Comparison of ENCODE assay signal across 12 mouse cellular contexts in the genomic region with DNA sequence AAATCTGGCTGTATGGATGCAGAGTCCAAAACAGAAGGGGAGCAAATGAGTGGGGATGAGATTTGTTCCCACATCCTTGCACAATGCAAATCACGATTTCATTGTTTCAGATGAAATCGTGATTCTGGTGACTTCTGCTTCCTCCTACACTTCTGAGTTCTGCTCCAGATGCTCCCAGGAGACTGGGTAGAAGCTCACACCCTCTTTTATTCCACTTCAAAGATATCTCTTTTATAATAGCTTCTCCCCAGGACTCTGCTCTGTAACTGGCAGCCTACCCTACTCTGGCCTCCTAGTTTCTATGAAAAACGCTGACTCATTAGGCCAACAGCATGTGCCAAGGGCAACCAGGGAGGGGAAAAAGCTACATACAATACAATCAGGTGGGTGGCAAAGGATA. TPM values are rescaled to one million over a fixed set of nuclear protein-coding genes. Genes with fewer than 3 reads are reported as not detected.
DNase-seq lines count a peak whose midpoint lies in the region; ATAC-seq and TF ChIP-seq lines count a peak whose summit lies in the region.
"Had no signal": no experiment of that assay in that cellular context is flagged by ENCODE, and none has a peak within 500 bp of the region (broad histone marks: within the 10 kb centered on the region; RNA-seq: fewer than 3 reads in every experiment).

No protein-coding gene starts in this region.

- H3K27me3 ChIP-seq in liver, adult 2 months (ENCODE audit: control insufficient read depth, insufficient read depth, low read length) = no peaks in the 10 kb centered on the region
- no peaks in the 10 kb centered on the region for H3K27me3 ChIP-seq in intestine, embryonic 16.5 days (replicated peaks; ENCODE audit: control insufficient read depth, insufficient read depth, low read length)
- H3K27me3 ChIP-seq in liver, embryonic 11.5 days (replicated peaks; ENCODE audit: control insufficient read depth, insufficient read depth, low read length) = no peaks in the 10 kb centered on the region
- H3K27me3 ChIP-seq: liver, embryonic 13.5 days; megakaryocyte, embryonic 14.5 days had no signal

- H3K9ac ChIP-seq in liver, adult 2 months (ENCODE audit: low read depth, low read length) = peak overlapping the region; percentile 35
- H3K9ac ChIP-seq in intestine, embryonic 16.5 days (ENCODE audit: low read depth, low read length) = no peak overlapping the region
- no peak overlapping the region for H3K9ac ChIP-seq in liver, embryonic 11.5 days (ENCODE audit: low read depth, low read length)
- H3K9ac ChIP-seq: liver, embryonic 13.5 days had no signal

- peak overlapping the region; percentile 83 for H3K27ac ChIP-seq in liver, adult 2 months (replicated peaks; ENCODE audit: insufficient read depth, low read depth, low read length)
- H3K27ac ChIP-seq in intestine, embryonic 16.5 days (ENCODE audit: low read length) = no peak overlapping the region
- peak overlapping the region; percentile 88 for H3K27ac ChIP-seq in olfactory bulb, adult 2 months (ENCODE audit: insufficient read depth, low read depth, low read length)
- H3K27ac ChIP-seq in liver, embryonic 11.5 days (ENCODE audit: low read depth, low read length) = no peak overlapping the region
- H3K27ac ChIP-seq: liver, embryonic 13.5 days had no signal

- peaks cover 69% of the 10 kb centered on the region for H3K36me3 ChIP-seq in liver, adult 2 months (ENCODE audit: control insufficient read depth, insufficient read depth, low read length)
- H3K36me3 ChIP-seq in intestine, embryonic 16.5 days (ENCODE audit: control insufficient read depth, insufficient read depth, low read length) = no peaks in the 10 kb centered on the region
- H3K36me3 ChIP-seq in liver, embryonic 11.5 days (ENCODE audit: control insufficient read depth, insufficient read depth, low read length) = no peaks in the 10 kb centered on the region
- H3K36me3 ChIP-seq: liver, embryonic 13.5 days had no signal

- TF ChIP-seq POLR2A in liver, adult 2 months (IDR thresholded peaks at IDR 0.05; ENCODE audit: extremely low read depth, insufficient read depth, low read length) = no peak
- no peak for TF ChIP-seq POLR2A in olfactory bulb, adult 2 months (IDR thresholded peaks at IDR 0.05; ENCODE audit: insufficient read depth, low read depth, low read length)

- H3K4me3 ChIP-seq in liver, adult 2 months (ENCODE audit: insufficient read depth, low read depth, low read length) = no peak overlapping the region
- H3K4me3 ChIP-seq in intestine, embryonic 16.5 days (ENCODE audit: low read length) = no peak overlapping the region
- no peak overlapping the region for H3K4me3 ChIP-seq in olfactory bulb, adult 2 months (ENCODE audit: insufficient read depth, low read depth, low read length)
- H3K4me3 ChIP-seq in liver, embryonic 11.5 days (ENCODE audit: low read depth, low read length) = no peak overlapping the region
- H3K4me3 ChIP-seq: liver, embryonic 13.5 days; megakaryocyte, embryonic 14.5 days had no signal

- no peak for TF ChIP-seq CTCF in liver, adult 2 months (IDR thresholded peaks at IDR 0.05; ENCODE audit: low read depth, low read length)
- no peak for TF ChIP-seq CTCF in olfactory bulb, adult 2 months (IDR thresholded peaks at IDR 0.05; ENCODE audit: insufficient read depth, low read depth, low read length)

- WGBS in liver, adult 2 months = 37% methylated on average over 3 of the region's 3 CpGs
- WGBS in intestine, embryonic 16.5 days = 77% methylated on average over 3 of the region's 3 CpGs
- WGBS in olfactory bulb, adult 2 months = 32% methylated on average over 3 of the region's 3 CpGs
- 81% methylated on average over 3 of the region's 3 CpGs for WGBS in liver, embryonic 11.5 days

- no peak overlapping the region for H3K4me2 ChIP-seq in intestine, embryonic 16.5 days (ENCODE audit: low read depth, low read length)
- H3K4me2 ChIP-seq in liver, embryonic 11.5 days = no peak overlapping the region
- H3K4me2 ChIP-seq: liver, embryonic 13.5 days had no signal

- H3K79me2 ChIP-seq in liver, adult 2 months (ENCODE audit: control insufficient read depth, insufficient read depth, low read length) = peaks cover 2% of the 10 kb centered on the region; the same call in 1 of the 2 replicates

- H3K9me3 ChIP-seq in intestine, embryonic 16.5 days (ENCODE audit: control insufficient read depth, low read length) = no peaks in the 10 kb centered on the region
- H3K9me3 ChIP-seq in liver, embryonic 11.5 days (ENCODE audit: control insufficient read depth, low read length) = no peaks in the 10 kb centered on the region
- H3K9me3 ChIP-seq: liver, embryonic 13.5 days had no signal

- peaks cover 37% of the 10 kb centered on the region for H3K4me1 ChIP-seq in liver, adult 2 months (ENCODE audit: control insufficient read depth, insufficient read depth, low read length)
- H3K4me1 ChIP-seq in intestine, embryonic 16.5 days (ENCODE audit: control insufficient read depth, insufficient read depth, low read length) = no peaks in the 10 kb centered on the region
- H3K4me1 ChIP-seq in olfactory bulb, adult 2 months (ENCODE audit: control insufficient read depth, insufficient read depth, low read length) = peaks cover 6% of the 10 kb centered on the region; the same call in 1 of the 2 replicates
- H3K4me1 ChIP-seq in liver, embryonic 11.5 days (replicated peaks; ENCODE audit: control insufficient read depth, insufficient read depth, low read length) = no peaks in the 10 kb centered on the region
- H3K4me1 ChIP-seq: liver, embryonic 13.5 days; megakaryocyte, embryonic 14.5 days had no signal

- DNase-seq in frontal cortex, postnatal 10 days (ENCODE audit: low spot score in 2 of 2) = no peak
- DNase-seq in liver, adult 2 months (ENCODE audit: extremely low read depth, low read depth, low spot score) = peak; percentile 80
- no peak for DNase-seq in liver
- DNase-seq in liver, embryonic 11.5 days (ENCODE audit: low spot score) = no peak
- DNase-seq: liver, embryonic 13.5 days had no signal

- ATAC-seq in frontal cortex, adult (ENCODE audit: low TSS enrichment) = peak; percentile 98
- peak; percentile 81 for ATAC-seq in intestine, embryonic 16.5 days
- ATAC-seq in liver, embryonic 11.5 days (replicated peaks; ENCODE audit: low FRiP score) = no peak
- ATAC-seq in activated CD4-positive, CD25-positive, alpha-beta regulatory T cell, adult 4 months = no peak
- ATAC-seq: inflammation-experienced regulatory T-cells, adult 6 months had no signal

RNA-seq across cellular contexts. Expression of a gene that starts 6.2 kb away (rescaled TPM):
- 493 and 530 TPM in 2 replicates for total RNA-seq in liver, adult 2 months (2014; rRNA removed)
- polyA plus RNA-seq in liver, adult 2 months (2012; rRNA removed) = 222 and 270 TPM in 2 replicates
- polyA plus RNA-seq in intestine, embryonic 16.5 days (2015; fragmentation: Nextera tagmentation; extraction: Ambion mirVana) = 0.13 and 0.43 TPM in 2 replicates
- not detected in 2 replicates for polyA plus RNA-seq in olfactory bulb, adult 2 months (2012; ENCODE audit: insufficient read depth, insufficient read length, low replicate concordance, missing spikeins)
- not detected in 2 replicates for polyA plus RNA-seq in liver, embryonic 11.5 days (2014; fragmentation: Nextera tagmentation; extraction: Ambion mirVana)
- not detected for polyA plus RNA-seq in activated CD4-positive, CD25-positive, alpha-beta regulatory T cell, adult 4 months (2017; shearing (Covaris generic))
- polyA plus RNA-seq: brain, embryonic 14.5 days; inflammation-experienced regulatory T-cells, adult 6 months had no signal

RNA-seq across cellular contexts. Expression of a gene that starts 43.9 kb away (rescaled TPM):
- 135 and 161 TPM in 2 replicates for total RNA-seq in liver, adult 2 months (2014; rRNA removed)
- 80.8 and 82.7 TPM in 2 replicates for polyA plus RNA-seq in liver, adult 2 months (2012; rRNA removed)
- polyA plus RNA-seq in intestine, embryonic 16.5 days (2015; fragmentation: Nextera tagmentation; extraction: Ambion mirVana) = 4.3 and 4.5 TPM in 2 replicates
- polyA plus RNA-seq in olfactory bulb, adult 2 months (2012; ENCODE audit: insufficient read depth, insufficient read length, low replicate concordance, missing spikeins) = not detected in 2 replicates
- not detected in 2 replicates for polyA plus RNA-seq in liver, embryonic 11.5 days (2014; fragmentation: Nextera tagmentation; extraction: Ambion mirVana)
- not detected for polyA plus RNA-seq in activated CD4-positive, CD25-positive, alpha-beta regulatory T cell, adult 4 months (2017; shearing (Covaris generic))
- polyA plus RNA-seq: brain, embryonic 14.5 days; inflammation-experienced regulatory T-cells, adult 6 months had no signal

Comparison
In these comparisons a context has a peak if more than half of its experiments do, and no peak if none do; other contexts are left out.
1. H3K27ac ChIP-seq: peak in liver, adult 2 months (single experiment) and olfactory bulb, adult 2 months (single experiment); none in intestine, embryonic 16.5 days (single experiment) and liver, embryonic 11.5 days (single experiment).
2. RNA of a gene that starts 6.2 kb away (polyA plus RNA-seq): 222 to 270 TPM in liver, adult 2 months; not detected in liver, embryonic 11.5 days, 0.13 to 0.43 TPM in intestine, embryonic 16.5 days, not detected in olfactory bulb, adult 2 months and not detected in activated CD4-positive, CD25-positive, alpha-beta regulatory T cell, adult 4 months; every median in the first group is over 100 times any median in the second.
3. RNA of a gene that starts 43.9 kb away (polyA plus RNA-seq): 80.8 to 82.7 TPM in liver, adult 2 months; 4.3 to 4.5 TPM in intestine, embryonic 16.5 days, not detected in liver, embryonic 11.5 days, not detected in olfactory bulb, adult 2 months and not detected in activated CD4-positive, CD25-positive, alpha-beta regulatory T cell, adult 4 months; every median in the first group is over 10 times any median in the second.
4. ATAC-seq: peak in frontal cortex, adult (single experiment) and intestine, embryonic 16.5 days (single experiment); none in liver, embryonic 11.5 days (single experiment) and activated CD4-positive, CD25-positive, alpha-beta regulatory T cell, adult 4 months (single experiment).